Mouse (Mus musculus) E14TG2a.4 (cell line): Measurements from ENCODE around the gene Jam2.

Source experiments
- CTCF ChIP-seq: conservative IDR thresholded peaks from 2 replicates; pipeline ENCODE4 v1.5.1; 2014; ENCODE audit warnings: low read length
- NANOG ChIP-seq: IDR thresholded peaks from 2 replicates; pipeline ENCODE4 v1.6.1; 2014; ENCODE audit warnings: borderline replicate concordance, low read length, mixed read lengths
- POU5F1 ChIP-seq: IDR thresholded peaks from 2 replicates; pipeline ENCODE4 v1.6.1; 2014; ENCODE audit warnings: low read length, borderline replicate concordance

- TF ChIP-seq CTCF: no peak
- no peak for TF ChIP-seq NANOG
- TF ChIP-seq POU5F1: no peak
These were observed 34.0 kb downstream of the Jam2 start for GRCm38 (mm10) chr16:84807874-84808273.
